Mouse (Mus musculus) bone marrow, adult 2 months (tissue): ENCODE results near the gene Kalrn.
A peak's percentile ranks its signal among the peaks of the same experiment; 100 is the strongest.

Experiments
- CTCF ChIP-seq: fragments of 200-500 bp; IDR thresholded peaks from 2 replicates; pipeline ENCODE4 v1.5.1; 2011; ENCODE audit warnings: low read length, control low read depth; ENCODE audit not compliant: control insufficient read depth, insufficient read depth
- POLR2A ChIP-seq: fragments of 200-500 bp; IDR thresholded peaks from 2 replicates; pipeline ENCODE4 v1.6.1; 2011; ENCODE audit warnings: low read depth, mild to moderate bottlenecking, control low read depth, low read length, borderline replicate concordance; ENCODE audit not compliant: control insufficient read depth

- TF ChIP-seq POLR2A (no peak), CTCF (peak; percentile 49)
Observed at GRCm38 (mm10) chr16:34192959-34193842, 380.1 kb downstream of the Kalrn start.
